Mouse (Mus musculus): ENCODE data around the gene Gm4450. TPM values are rescaled to one million over a fixed set of nuclear protein-coding genes. Genes with fewer than 3 reads are reported as not detected.
"Not testable (repeated sequence)": the region's sequence is repeated elsewhere in the genome, so short reads cannot be mapped to it uniquely, and the experiment has no call there.

Gene Gm4450
- total RNA-seq (2021), result not detected
- long read RNA-seq, result 0 reads

DNA sequence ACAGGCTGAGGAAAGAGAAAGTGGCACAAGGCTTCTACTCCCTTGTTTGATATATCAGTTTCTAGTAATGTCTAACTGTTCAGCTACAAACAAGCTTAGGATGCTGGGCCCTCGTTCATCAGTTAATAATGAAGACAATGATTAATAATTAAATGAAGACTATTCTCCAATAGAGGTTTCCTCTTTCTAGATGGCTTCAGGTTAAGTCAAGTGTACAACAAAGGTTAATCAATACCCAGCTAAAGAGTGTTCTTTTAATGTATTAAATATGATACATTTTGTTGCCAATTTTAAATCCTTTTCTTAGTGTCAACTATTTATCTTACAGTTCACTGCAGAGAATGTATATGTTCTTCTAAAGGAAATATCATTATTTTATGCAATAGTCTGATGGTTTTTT, at the start of gene Gm4450:
TSS of gene Gm4450 (minus strand) at position 101 of the 400 bp plus-strand sequence.
- DNase-seq (ENCODE audit: low spot score in 2 of 2), result not testable (repeated sequence)

DNA sequence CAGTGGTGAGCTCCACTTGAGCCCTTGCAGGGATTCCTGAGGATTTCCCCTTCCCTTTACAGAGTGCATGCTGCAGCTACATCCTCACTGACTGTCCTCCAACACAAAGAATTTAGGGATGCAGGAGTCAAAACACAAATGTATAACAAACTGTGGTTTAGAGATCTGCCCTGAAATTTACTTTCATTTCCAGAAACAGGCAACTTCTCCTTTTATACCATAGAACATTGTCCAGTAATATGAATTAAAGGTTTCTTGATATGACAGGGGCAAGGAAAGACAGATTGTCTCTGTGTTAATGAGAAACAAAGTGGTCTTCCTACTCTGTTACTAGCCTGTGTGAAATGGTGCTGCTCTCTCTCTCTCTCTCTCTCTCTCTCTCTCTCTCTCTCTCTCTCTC, 40.5 kb upstream of the Gm4450 start:
- DNase-seq (ENCODE audit: low spot score in 2 of 2), result not testable (repeated sequence)

DNA sequence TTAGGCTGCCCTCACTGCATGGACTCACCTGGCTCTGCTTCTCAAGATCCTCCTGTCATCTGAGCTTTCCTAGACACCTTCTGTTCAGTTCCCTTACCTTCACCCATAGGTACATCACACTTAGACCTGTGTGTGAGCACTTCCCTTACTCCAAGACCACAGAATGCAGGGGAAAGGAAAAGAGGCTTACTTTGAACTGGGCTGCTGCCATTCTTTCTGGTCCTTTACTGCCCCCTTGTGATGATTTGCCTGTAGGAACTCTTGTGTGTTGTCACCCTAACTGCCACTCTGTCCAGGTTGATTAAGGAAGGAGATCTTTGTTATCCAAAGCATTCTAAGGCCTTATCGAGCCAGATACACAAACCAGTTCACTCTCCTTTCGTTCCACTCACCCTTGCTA, 39.8 kb upstream of the Gm4450 start:
- DNase-seq (ENCODE audit: low spot score in 2 of 2), result not testable (repeated sequence)

DNA sequence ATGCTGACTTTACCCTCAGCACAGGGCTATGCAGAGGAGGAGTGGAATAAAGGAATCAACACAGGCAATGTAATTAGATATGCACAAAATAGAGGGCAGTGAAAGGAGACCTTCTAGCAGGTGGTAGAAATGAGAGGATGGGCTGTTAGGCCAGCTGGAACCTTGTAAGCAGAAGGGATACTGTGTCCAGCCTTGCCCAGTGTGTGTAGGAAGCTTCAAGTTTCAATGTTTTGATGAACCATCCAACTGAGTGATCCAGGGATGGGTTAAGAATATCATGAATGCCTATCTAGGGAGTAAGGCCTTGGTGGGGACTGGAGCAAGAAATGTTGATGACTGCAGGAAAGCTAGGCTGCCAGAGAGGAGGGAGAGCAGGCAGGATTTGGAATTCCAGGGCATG, 38.1 kb upstream of the Gm4450 start:
- not testable (repeated sequence) for DNase-seq (ENCODE audit: low spot score in 2 of 2)

DNA sequence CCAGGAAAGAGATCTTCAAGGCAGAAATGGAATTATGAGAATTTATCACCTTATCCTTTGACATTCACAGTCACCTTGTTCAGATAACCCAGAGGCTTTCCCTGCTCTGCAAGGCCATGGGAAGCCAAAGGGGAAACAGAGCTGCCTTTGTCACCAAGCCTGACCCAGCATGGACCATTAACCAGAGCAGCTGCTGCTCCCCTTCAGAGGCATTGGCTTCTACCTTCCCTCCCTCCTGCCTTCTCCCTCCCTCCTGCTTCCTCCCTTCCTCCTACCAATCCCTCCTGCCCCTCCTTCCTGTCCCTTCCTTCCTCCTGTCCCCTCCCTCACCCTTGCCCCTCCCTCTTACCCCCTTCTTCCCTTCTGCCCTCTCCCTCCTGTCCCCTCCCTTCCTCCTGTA, 37.3 kb upstream of the Gm4450 start:
- DNase-seq (ENCODE audit: low spot score in 2 of 2), result not testable (repeated sequence)

DNA sequence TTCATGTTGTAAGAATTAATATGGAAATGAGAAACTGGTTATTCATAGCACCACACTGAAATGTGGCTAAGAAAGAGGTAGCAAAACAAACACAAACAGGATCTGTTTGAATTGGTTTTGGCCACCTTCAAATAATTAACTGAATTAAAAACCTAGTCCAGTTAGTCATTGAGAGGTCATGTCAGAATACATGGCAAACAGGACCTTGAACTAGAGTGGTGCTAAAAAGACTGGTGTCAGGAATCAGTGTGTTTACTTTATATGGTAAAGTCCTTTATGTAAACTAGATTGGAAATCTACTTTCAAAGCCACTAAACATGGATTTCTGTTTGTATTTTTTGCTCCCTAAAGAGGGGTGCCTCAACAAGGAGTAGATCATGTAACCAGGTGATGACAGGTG, 14.6 kb upstream of the Gm4450 start:
- not testable (repeated sequence) for DNase-seq (ENCODE audit: low spot score in 2 of 2)

DNA sequence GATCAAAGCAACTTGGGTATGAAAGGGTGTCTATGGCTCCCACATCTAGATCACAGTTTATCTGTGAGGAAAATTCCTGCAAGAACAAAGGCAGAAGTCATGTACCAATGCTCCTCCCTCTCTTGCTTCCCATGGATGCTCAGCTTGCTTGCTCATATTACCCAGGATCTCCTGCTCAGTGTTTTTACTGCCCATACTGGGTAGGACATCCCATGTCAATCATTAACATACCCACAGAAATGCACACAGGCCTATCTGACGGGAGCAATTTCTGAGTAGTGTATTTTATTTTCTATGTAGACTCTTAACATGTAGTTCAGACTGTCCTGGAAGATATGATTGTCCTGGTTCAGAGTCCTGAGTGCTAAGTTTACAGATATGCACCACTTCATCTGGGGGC, 14.1 kb upstream of the Gm4450 start:
- not testable (repeated sequence) for DNase-seq (ENCODE audit: low spot score in 2 of 2)

DNA sequence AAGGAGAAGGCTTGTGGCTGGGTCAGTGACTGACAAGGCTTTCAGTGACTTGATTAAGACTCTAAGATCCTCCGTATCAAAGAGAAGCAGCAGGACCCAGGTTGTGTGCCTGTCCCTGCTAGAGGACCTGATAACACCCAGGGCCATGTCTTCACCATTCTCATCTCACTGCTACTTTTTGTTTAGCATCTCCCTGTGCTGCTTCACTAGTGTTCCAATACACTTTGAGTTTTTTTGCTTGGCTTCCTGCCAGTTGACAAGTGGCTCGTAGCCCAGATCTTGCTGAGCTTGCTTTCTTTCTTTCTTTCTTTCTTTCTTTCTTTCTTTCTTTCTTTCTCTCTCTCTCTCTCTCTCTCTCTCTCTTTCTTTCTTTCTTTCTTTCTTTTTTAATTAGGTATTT, 12.4 kb upstream of the Gm4450 start:
- DNase-seq (ENCODE audit: low spot score in 2 of 2), result not testable (repeated sequence)

DNA sequence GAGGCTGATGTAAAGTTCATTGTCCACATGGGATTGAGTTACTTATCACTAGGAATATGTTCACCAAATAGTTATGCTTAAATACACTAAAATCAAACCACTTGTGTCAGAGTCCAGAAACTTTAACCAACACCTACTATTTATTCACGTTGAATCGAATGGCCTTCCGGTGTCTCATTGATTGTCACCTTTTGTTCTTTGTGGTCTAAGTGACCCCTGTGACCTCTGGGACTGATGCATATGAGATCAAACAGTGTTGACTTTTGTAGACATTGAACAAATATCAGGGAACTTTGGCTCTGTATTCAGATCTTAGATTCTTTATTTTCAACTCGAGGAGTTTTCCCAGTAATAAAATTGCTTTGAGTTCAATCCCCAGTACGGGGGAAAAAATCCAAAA, 3.1 kb downstream of the Gm4450 start:
- not testable (repeated sequence) for DNase-seq (ENCODE audit: low spot score in 2 of 2)

DNA sequence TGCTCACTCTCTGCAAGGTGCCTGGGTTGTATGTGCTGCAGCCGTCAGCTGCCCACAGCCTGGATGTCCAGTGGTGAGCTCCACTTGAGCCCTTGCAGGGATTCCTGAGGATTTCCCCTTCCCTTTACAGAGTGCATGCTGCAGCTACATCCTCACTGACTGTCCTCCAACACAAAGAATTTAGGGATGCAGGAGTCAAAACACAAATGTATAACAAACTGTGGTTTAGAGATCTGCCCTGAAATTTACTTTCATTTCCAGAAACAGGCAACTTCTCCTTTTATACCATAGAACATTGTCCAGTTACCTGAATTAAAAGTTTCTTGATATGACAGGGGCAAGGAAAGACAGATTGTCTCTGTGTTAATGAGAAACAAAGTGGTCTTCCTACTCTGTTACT, 13.0 kb downstream of the Gm4450 start:
- not testable (repeated sequence) for DNase-seq (ENCODE audit: low spot score in 2 of 2)

DNA sequence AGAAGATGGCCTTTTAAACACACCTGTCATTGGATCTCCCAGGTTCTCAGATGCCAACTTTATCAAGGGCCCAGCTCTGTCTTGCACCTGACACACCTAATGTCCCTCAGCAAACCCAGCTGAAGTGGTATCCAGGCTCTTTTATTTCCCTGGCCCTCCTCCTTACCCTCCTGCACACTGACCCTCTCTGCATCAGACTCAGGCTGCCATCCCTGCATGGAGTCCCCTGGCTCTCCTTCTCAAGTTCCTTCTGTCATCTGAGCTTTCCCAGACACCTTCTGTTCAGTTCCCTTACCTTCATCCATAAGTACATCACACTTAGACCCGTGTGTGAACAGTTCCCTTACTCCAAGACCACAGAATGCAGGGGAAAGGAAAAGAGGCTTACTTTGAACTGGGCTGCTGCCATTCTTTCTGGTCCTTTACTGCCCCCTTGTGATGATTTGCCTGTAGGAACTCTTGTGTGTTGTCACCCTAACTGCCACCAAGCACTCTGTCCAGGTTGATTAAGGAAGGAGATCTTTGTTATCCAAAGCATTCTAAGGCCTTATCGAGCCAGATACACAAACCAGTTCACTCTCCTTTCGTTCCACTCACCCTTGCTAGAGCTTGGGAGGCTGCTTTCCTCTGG, 13.7 kb downstream of the Gm4450 start:
- DNase-seq (ENCODE audit: low spot score in 2 of 2), result not testable (repeated sequence)

DNA sequence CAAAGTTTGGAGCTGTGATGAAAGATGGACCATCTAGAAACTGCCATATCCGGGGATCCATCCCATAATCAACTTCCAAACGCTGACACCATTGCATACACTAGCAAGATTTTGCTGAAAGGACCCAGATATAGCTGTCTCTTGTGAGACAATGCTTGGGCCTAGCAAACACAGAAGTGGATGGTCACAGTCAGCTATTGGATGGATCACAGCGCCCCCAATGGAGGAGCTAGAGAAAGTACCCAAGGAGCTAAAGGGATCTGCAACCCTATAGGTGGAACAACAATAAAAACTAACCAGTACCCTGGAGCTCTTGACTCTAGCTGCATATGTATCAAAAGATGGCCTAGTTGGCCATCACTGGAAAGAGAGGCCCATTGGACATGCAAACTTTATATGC, 14.7 kb downstream of the Gm4450 start:
- not testable (repeated sequence) for DNase-seq (ENCODE audit: low spot score in 2 of 2)

DNA sequence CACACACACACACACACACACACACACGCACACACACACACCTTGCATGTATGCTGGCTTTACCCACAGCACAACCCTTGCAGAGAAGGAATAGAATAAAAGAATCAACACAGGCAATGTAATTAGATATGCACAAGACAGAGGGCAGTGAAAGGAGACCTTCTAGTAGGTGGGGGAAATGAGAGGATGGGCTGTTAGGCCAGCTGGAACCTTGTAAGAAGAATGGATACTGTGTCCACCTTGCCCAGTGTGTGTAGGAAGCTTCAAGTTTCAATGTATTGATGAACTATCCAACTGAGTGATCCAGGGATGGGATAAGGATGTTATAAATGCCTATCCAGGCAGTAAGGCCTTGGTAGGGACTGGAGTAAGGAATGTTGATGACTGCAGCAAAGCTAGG, 21.9 kb downstream of the Gm4450 start:
- DNase-seq (ENCODE audit: low spot score in 2 of 2), result no peak

DNA sequence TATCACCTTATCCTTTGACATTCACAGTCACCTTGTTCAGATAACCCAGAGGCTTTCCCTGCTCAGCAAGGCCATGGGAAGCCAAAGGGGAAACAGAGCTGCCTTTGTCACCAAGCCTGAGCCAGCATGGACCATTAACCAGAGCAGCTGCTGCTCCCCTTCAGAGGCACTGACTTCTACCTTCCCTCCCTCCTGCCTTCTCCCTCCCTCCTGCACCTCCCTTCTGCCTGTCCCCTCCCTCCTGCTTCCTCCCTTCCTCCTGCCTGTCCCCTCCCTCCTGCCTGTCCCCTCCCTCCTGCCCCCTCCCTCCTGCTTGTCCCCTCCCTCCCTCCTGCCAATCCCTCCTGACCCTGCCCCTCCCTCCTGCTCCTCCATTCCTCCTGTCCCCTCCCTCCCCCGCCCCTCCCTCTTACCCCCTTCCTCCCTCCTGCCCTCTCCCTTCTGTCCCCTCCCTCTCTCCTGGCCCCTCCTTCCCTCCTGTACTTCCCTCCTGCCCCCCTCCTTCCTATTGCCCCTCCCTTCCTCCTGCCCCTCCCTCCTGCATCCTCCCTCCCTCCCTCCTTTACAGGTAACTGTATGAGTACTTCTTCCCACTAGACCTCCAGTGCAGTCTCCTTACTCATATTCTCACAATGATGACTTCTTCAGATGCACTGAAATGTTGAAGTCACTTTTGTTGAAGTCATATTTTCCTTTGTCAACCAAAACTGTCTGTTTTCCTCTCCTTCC, 22.7 kb downstream of the Gm4450 start:
- DNase-seq (ENCODE audit: low spot score in 2 of 2), result no peak

DNA sequence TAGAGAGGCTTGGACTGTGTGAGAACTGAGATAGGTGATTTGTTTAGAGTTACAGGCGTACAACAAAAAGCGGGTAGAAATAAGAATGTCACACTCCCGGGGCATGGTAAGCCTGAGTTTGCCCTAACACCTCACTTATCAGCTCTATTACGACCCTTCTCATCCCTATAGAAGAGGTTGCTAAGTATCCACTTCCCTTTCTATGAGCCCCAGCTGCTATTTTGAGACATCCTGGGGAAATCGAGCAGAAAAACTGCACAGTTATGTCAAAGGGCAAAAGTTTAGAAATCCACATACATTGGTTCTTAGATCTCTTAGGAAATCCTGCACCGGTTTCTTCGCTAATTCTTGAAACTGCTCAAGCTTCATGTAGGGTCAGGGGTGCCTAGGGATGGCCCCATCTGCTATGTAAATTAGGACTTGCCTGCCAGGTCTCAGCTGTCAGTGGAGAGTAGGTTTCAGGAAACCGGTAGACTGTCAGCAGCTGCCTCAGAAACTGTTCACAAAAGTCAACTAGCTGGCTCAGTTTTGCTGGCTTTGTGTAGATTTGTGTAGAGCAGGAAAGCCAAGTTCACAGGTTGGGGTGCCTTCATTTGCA, 27.9 kb downstream of the Gm4450 start:
- no peak for DNase-seq (ENCODE audit: low spot score in 2 of 2)

DNA sequence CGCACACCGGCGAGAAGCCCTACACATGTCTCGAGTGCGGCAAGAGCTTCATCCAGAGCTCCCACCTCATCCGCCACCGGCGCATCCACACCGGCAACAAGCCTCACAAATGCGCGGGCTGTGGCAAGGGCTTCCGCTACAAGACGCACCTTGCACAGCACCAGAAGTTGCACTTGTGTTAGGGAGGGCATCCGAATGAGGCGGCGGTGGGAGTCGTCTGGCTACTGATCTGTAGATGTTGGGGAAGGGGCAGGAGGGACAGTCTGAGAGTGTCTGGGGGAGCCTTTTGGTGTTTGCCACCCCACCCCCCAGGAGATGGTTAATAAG, 28.5 kb downstream of the Gm4450 start:
- DNase-seq (ENCODE audit: low spot score in 2 of 2), result no peak

DNA sequence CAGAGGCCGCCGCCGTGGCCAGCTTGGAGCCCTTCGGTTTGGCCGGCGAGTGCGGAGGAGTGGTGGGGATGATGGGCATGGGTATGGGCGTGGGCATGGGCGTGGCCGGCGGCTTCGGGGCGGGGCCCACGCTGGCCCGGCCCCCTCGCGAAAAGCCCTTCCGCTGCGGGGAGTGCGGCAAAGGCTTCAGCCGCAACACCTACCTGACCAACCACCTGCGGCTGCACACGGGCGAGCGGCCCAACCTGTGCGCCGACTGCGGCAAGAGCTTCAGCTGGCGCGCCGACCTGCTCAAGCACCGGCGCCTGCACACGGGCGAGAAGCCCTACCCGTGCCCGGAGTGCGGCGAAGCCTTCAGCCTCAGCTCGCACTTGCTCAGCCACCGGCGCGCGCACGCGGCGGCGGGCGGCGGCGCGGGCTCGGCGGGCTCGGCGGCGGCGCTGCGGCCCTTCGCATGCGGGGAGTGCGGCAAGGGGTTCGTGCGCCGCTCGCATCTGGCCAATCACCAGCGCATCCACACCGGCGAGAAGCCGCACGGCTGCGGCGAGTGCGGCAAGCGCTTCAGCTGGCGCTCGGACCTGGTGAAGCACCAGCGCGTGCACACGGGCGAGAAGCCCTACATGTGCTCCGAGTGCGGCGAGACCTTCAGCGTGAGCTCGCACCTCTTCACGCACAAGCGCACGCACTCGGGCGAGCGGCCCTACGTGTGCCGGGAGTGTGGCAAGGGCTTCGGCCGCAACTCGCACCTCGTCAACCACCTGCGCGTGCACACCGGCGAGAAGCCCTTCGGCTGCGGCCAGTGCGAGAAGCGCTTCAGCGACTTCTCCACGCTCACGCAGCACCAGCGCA, 29.1 kb downstream of the Gm4450 start:
- DNase-seq (ENCODE audit: low spot score in 2 of 2), result peak; percentile 82 to 86

DNA sequence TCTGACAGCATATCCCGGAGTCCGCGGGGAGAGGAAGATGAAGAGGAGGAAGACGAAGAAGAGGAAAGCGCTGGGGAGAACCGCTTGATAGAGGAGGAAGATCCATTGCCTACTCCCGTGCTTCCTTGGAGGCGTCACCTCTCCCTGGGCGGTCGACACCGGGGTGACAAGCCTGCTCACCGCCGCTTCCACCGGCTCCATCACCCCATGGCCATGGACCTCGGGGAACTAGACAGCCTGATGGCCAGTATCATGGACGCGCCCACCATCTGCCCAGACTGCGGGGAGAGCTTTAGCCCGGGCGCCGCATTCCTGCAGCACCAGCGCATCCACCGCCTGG, 29.7 kb downstream of the Gm4450 start:
- DNase-seq (ENCODE audit: low spot score in 2 of 2), result no peak

DNA sequence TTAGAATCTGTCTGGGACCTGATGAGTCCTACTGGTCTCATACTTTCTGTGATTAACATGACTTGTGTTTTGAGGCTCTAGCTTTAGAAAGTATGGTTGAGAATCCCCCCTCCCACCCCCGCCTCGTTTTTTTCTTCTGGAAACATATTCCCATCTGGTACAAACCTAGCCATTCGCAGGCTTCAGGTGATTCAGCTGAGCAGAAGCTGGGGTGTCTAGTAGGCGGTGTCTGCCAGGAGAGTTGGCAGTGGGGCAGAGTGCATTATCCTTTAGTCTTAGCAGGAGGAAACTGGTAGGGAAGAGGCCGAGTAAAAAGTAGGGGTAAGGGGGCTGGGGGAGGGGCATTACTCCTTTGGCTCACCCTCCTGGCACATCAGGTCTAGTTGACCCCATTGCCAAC, 30.2 kb downstream of the Gm4450 start:
- DNase-seq (ENCODE audit: low spot score in 2 of 2), result no peak

DNA sequence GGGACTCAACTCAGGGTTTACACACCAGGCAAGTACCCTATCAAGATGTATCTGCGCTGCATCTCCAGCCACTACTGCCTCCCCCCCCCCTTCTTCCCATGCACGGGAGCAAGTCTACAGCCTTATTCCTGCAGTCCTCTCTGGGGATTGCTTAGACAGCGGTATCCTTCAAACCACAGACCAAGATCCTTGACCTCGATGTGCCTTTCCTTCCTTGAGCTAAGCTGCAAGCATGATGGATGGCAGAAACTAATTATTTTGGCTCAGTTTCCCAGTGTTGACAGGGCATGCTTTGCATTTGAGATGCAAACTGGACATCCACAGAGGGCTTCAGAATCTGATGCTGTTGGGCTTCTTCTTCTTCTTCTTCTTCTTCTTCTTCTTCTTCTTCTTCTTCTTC, 34.0 kb downstream of the Gm4450 start:
- DNase-seq (ENCODE audit: low spot score in 2 of 2), result no peak

DNA sequence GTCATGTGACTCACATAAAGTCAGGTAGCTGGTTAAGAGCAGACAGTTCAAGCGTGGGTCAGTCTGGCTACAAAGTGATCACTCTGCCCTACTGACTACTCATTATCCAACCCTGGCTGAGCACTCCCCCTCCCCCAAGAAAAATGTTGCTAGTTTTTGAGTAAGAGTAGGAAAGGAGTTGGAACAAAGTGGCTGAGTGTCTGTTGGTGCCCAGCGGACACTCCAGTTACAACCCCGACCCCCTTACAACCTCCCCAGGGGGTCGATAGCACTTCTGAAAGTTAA, 37.2 kb downstream of the Gm4450 start:
- DNase-seq (ENCODE audit: low spot score in 2 of 2), result no peak
